Mouse (Mus musculus) lung, adult 2 months (tissue): Measurements from ENCODE around the gene Skp2. TPM values are rescaled to one million over a fixed set of nuclear protein-coding genes. Genes with fewer than 3 reads are reported as not detected.

Source experiments
- DNase-seq: peaks from one replicate; pipeline ENCODE4 v3.0.0; 2022
- H3K4me1 ChIP-seq: fragments of 200-500 bp; 2 replicates; pipeline ENCODE4 v1.6.1; 2011; ENCODE audit warnings: low read length; ENCODE audit not compliant: control insufficient read depth, insufficient read depth
- H3K4me3 ChIP-seq: fragments of 200-500 bp; replicated peaks from 2 replicates; pipeline ENCODE3; 2011; ENCODE audit warnings: low read depth, mild to moderate bottlenecking, control low read depth, low read length; ENCODE audit errors: extremely low read depth
- CTCF ChIP-seq: fragments of 200-500 bp; IDR thresholded peaks from 2 replicates; pipeline ENCODE4 v1.5.1; 2011; ENCODE audit warnings: mild to moderate bottlenecking, low read length, control low read depth; ENCODE audit not compliant: insufficient read depth
- POLR2A ChIP-seq: fragments of 200-500 bp; IDR thresholded peaks from 2 replicates; pipeline ENCODE4 v1.6.1; 2011; ENCODE audit warnings: low read depth, mild to moderate bottlenecking, control low read depth, low read length, borderline replicate concordance; ENCODE audit errors: extremely low read depth
- WGBS: fragments of 180-500 bp; shearing (Covaris S2); methylation state at CpG from one replicate; pipeline ENCODE4 v1.1.7; 2018; 5-methylcytosine and 5-hydroxymethylcytosine counted together
- polyA plus RNA-seq: library from polyadenylated mRNA; depleted of rRNA; stranded (reverse); fragments of >200 nt; gene quantifications from 2 replicates; pipeline ENCODE4 v1.2.3, GENCODE M21; 2012

Gene Skp2
- polyA plus RNA-seq, 1 experiment, result 1.6 TPM

DNA sequence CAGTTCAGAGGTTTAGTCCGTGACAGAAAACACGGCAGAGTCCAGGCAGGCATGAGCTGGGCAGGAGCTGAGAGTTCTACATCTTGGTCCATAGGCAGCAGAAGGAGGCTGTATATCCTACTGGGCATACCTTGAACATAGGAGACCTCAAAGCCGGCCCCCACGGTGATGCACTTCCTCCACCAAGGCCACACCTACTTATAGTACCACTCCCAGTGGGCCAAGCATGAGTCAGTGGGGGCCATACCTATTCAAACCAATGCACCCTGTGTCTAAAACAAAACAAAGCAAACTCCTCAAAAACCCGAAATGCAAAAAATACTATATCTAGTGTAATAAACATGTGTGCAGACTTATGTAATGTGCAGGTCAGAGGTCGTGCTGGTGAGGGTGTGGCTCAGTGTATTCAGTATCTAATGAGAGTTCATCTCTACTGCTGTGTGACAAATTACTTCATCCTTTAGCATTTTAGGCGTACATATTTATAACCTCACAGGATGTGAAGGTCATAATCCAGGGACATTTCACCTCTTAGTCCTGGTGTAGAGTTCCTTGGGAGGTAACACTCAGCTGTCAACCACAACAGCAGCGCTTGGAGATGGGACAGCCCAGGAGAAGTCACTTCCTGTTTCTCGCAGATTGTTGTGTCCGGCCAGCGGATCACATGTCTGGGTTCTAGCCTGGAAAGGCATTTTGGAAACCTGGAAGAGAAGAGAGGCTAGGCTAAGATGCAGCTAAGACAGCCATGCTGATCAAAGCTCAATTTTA is 61.4 kb downstream of the Skp2 start:
- DNase-seq, result no peak
- Histone ChIP-seq H3K4me1 (no peaks in the 10 kb centered on the region; the same call in 1 of the 2 replicates), H3K4me3 (no peak overlapping the region)
- 55% methylated on average over 11 of the region's 11 CpGs for WGBS
- TF ChIP-seq POLR2A, result no peak
- TF ChIP-seq CTCF, result no peak

DNA sequence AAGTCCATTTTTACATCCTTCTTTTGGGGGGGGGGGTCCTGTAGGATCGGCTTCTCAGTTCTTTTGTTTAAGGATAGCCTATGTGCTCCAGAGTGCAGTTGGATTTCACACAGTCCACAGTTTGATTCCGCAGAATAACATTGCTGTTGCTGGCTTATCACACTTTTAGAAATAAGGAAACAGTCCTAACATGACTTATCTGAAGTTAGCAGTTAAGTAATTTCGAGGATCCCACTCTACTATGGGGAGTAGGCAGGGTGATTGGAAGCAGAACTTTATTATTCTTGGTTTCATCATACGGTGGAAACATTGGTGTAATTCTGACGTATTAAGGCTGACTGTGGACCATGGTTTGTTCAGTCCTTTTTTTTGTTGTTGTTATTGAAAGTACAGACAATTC is 64.6 kb downstream of the Skp2 start:
- Histone ChIP-seq H3K4me1 (no peaks in the 10 kb centered on the region; the same call in 1 of the 2 replicates), H3K4me3 (no peak overlapping the region)
- 75% methylated on average over 5 of the region's 5 CpGs for WGBS
- TF ChIP-seq POLR2A, result no peak
- no peak for TF ChIP-seq CTCF
- DNase-seq, result no peak

DNA sequence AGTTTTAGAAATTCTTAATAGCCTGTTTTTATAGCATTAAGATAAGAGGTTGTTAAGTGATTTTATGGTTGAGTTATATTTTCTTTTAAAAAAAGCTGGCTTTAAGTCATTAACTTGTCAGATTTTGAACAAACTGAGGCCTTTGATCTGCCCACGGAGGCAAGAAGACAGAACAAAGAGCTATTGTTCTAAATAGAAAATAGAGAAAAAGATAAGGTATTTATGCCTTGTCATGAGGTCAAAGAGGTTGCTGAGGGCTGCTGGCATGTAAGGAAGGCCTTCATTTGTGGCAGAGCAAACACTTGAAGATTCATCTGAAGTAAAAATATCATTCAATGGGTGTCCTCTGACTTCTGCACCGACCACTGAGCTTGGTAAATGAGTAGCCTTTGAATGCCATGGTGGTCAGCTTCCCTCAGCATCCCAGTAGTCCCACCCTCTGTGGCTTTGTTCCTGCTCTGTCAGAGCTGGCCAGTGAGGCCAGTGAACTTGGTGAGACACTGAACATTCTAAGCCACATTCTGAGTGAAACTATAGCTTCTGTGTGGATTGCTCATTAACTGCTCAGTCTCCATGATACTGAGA is 66.0 kb downstream of the Skp2 start:
- DNase-seq, result no peak
- TF ChIP-seq CTCF (no peak), POLR2A (no peak)
- 29% methylated on average over 2 of the region's 2 CpGs for WGBS
- no peak overlapping the region for H3K4me3 ChIP-seq
- no peaks in the 10 kb centered on the region for H3K4me1 ChIP-seq

- TF ChIP-seq CTCF (no peak), POLR2A (no peak)
- WGBS, result 58% methylated on average over 8 of the region's 8 CpGs
- Histone ChIP-seq H3K4me1 (no peaks in the 10 kb centered on the region), H3K4me3 (no peak overlapping the region)
- no peak for DNase-seq
Measured at GRCm38 (mm10) chr15:9088683-9089072, 66.5 kb downstream of the Skp2 start.

- no peak for DNase-seq
- Histone ChIP-seq H3K4me1 (no peaks in the 10 kb centered on the region), H3K4me3 (no peak overlapping the region)
- 89% methylated on average over 17 of the region's 17 CpGs for WGBS
- TF ChIP-seq CTCF (no peak), POLR2A (no peak)
Measured at GRCm38 (mm10) chr15:9087895-9088682, 67.1 kb downstream of the Skp2 start.

DNA sequence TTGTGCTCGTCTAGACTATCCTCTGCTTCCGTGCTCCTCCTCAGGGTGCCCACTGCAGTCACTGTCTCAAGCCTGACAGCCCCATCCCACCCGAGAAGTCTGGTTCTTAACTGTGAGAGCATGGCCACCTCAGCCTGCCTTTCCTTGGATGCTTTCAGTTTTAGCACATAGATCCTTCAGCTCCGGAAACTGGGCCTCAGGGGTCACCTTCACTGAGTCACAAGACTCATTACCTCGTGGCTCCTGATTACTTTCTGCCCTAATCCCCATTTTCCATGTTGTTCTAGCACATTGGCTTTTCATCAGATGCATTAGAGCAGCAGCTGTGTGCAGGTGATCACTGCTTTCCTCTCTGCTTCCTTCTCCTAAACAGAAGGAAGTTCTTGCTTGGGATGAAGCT is 67.8 kb downstream of the Skp2 start:
- H3K4me3 ChIP-seq, result no peak overlapping the region
- TF ChIP-seq CTCF (no peak), POLR2A (no peak)
- H3K4me1 ChIP-seq, result no peaks in the 10 kb centered on the region
- WGBS, result 87% methylated on average over 5 of the region's 5 CpGs
- no peak for DNase-seq

GRCm38 (mm10) chr15:9086813-9087212 is 68.4 kb downstream of the Skp2 start:
- no peak for DNase-seq
- Histone ChIP-seq H3K4me3 (no peak overlapping the region), H3K4me1 (no peaks in the 10 kb centered on the region)
- WGBS, result 76% methylated on average over 11 of the region's 11 CpGs
- no peak for TF ChIP-seq POLR2A
- TF ChIP-seq CTCF, result no peak

DNA sequence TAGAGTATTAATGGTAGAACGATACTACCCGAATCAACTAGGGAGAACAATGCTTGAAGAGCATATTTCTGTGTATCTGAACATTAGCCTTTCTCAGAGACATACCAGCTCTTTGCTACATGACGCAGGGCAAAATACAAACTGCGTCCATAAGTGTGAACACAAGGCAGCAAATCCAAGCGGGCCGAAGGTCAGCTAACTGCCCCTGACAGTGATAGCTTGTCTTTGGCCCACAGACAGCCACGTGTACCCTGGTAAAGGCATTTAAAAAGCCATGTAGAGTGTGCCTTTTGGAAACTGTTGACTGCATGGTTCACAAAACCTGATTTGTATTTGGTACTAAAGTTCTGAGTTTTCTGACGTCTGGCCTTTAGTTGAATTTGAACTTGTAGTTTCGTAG is 72.5 kb downstream of the Skp2 start:
- Histone ChIP-seq H3K4me3 (no peak overlapping the region), H3K4me1 (no peaks in the 10 kb centered on the region; the same call in 1 of the 2 replicates)
- WGBS, result 81% methylated on average over 9 of the region's 9 CpGs
- TF ChIP-seq POLR2A (no peak), CTCF (no peak)
- no peak for DNase-seq

DNA sequence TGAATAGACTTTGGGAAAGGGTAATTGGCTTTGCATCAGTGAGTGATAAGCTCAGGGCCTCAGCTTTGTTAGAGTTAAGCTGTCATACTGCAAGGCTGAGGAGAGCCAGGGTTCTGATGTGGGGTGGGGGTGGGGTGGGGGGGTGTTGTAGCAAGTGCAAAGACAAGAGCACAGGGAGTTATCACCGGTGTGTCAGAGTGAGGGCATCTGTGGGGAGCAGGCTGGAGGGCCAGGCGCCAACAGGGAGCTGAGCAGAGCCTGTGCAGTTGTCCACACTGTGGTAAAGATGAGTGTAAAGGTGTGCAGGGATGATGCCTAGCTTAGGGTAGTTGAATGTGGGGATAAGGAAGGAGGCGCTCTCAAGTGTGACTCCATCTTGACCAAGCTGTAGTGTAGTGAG is 73.9 kb downstream of the Skp2 start:
- H3K4me3 ChIP-seq, result no peak overlapping the region
- no peak for DNase-seq
- 73% methylated on average over 3 of the region's 3 CpGs for WGBS
- TF ChIP-seq POLR2A, result no peak
- TF ChIP-seq CTCF, result no peak
- no peaks in the 10 kb centered on the region; the same call in 1 of the 2 replicates for H3K4me1 ChIP-seq

DNA sequence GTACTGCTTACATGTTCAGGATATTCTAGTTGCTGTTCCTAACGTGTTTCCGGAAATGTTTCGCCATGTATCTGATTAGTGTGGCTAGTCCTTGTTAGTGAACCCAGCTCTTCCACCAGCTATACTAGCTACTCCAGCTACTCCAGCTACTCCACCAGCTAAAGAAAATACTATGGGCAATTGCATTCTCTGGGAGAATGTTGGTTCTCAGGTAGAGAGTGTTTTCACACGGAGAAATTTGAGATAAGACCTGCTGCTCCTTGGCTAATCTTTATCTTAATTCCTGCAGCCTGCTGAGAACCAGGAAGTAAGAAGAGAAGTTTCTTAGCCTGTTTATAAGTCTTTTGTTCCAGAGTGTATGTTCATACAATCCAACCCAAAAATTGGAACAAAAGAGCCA is 75.0 kb downstream of the Skp2 start:
- DNase-seq, result no peak
- no peak for TF ChIP-seq CTCF
- TF ChIP-seq POLR2A, result no peak
- no peak overlapping the region for H3K4me3 ChIP-seq
- 50% methylated on average over 4 of the region's 4 CpGs for WGBS
- H3K4me1 ChIP-seq, result peaks cover under 1% of the 10 kb centered on the region
